Mouse (Mus musculus): ENCODE measurements at regions not wholly inside any gene's neighbourhood (a gene's known extent, or its start where the extent isn't known, plus 50 kb on each side); places are given as distances from the start of the nearest gene placed in this dataset.

DNA sequence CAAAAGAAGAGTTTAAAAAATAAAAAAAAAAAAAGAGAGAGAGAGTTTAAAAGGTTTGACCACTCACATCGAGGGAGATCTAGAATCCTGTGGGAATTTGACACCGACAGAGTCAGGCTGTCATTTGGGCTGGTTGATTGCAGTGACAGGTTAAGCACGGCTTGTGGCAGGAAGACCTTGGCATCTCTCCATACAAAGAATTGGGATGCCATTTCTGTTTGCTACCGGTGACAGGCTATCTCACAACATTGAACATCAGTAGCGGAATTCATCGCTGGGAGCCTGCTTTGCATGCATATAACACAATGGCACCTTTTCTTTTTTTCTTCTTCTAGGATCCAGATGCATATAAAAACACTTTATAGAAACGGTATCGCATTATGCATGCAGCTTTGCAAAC is 53.7 kb upstream of the Gm26657 start:
- no peak for DNase-seq (ENCODE audit: low spot score in 2 of 2)

- no peak for DNase-seq (ENCODE audit: low spot score in 2 of 2)
Measured at GRCm38 (mm10) chr4:56685696-56686095, 54.2 kb upstream of the Gm26657 start.

DNA sequence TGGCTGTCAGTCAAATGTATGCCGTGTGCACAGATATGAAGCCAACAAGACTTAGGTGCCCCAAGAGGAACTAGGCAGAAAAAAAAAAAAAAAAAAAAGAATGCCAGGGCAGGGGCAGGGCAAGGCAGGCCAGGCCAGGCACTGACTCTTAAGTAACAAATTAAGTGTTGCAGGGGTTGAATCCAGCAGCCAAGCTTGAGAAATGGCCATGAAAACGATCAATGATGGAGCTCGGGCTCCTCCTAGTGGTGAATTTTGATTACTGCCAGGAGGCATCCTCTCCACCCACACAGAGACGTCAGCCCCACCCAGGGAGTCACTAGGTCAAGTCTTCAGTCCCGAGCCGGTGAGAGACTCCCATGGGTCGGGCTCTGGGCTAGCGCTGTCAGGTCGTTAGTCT is 54.7 kb upstream of the Gm26657 start:
- peak; percentile 67 to 90 for DNase-seq (ENCODE audit: low spot score in 2 of 2)

- no peak for DNase-seq (ENCODE audit: low spot score in 2 of 2)
Measured at GRCm38 (mm10) chr4:56684031-56684430, 55.8 kb upstream of the Gm26657 start.

DNA sequence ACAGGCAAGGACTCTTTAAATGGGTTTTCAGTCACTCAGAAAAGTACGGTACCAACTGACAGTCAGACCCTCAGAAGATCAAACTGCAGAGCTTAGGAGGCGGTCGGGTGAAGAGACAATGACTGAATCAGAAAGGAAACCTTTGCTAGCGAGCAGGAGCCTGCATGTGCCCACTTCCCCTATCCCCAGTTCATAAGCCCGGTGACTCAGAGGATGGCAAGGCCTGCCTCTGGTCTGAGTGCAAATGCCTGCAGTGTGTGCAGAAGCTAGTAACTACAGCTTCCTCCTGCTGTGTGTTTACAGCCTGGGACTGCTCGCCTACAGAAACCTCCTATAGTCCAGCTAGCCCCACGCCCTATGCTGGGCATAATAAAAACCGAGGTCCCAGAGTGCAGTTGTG is 58.7 kb upstream of the Gm26657 start:
- DNase-seq (ENCODE audit: low spot score in 2 of 2) = no peak

- no peak for DNase-seq (ENCODE audit: low spot score in 2 of 2)
Measured at GRCm38 (mm10) chr4:56673868-56674267, 66.0 kb upstream of the Gm26657 start.

DNA sequence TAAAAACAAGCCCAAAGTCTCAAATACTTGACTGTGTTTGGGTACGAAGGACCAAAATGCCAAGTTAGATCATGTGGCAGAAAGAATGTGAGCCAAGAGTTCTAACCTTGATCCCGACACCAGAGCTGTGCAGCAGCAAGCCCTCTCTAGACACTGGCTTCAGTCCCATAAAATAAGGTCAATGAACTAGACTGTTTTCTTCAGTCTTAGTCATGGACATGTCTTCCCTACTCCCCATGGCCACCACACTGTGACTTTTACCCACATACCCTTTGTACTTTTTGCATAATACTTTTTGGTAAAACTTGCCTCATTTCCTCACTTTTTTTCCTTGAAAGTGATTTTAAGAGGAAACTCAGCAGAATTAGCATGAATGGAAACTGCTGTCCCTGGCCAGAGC is 74.9 kb upstream of the Gm26657 start:
- DNase-seq (ENCODE audit: low spot score in 2 of 2) = no peak

DNA sequence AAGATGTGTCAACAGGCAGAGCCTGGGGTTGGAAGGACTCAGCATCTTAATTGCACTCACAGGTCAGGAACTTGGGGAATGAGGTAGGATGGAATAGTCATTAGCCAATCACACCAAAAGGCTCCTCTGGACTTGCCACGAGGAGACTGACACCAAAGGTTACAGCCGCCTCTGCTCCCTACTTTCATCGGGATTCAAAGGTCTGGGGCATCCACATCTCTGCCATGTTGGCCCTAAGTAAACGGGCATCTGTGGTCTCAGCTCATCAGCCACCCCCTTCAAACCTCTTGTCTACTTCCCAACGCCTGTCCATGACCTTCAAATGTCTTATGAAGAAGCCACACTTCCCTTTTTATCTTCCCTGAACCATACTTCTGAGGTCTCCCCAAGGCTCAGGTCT is 78.1 kb upstream of the Gm26657 start:
- DNase-seq (ENCODE audit: low spot score in 2 of 2) = no peak

GRCm38 (mm10) chr4:56657046-56657445 is 82.8 kb upstream of the Gm26657 start:
- DNase-seq (ENCODE audit: low spot score in 2 of 2) = no peak

DNA sequence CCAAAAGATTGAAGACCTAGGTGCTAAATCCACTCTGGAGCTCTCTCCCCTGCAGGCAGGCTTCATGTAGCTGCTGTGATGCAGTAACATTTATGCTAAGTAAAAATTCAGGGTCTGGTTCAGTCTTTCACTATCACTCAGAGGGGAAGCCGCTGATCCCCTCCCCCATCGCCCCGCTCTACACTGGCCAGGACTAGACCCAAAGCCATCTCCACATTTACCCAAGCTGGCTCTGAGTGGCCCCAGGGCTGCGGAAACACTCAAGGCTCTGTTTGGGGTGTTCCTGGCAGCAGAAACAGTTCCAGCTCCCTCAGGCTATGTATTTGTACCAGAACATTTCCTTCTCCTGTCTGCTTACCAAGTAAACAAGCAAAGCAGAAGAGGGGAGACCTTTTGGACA is 85.5 kb upstream of the Gm26657 start:
- DNase-seq (ENCODE audit: low spot score in 2 of 2) = peak in 1 of 2 experiments; percentile 80

- DNase-seq (ENCODE audit: low spot score in 2 of 2) = no peak
Measured at GRCm38 (mm10) chr4:56652819-56653218, 87.1 kb upstream of the Gm26657 start.

DNA sequence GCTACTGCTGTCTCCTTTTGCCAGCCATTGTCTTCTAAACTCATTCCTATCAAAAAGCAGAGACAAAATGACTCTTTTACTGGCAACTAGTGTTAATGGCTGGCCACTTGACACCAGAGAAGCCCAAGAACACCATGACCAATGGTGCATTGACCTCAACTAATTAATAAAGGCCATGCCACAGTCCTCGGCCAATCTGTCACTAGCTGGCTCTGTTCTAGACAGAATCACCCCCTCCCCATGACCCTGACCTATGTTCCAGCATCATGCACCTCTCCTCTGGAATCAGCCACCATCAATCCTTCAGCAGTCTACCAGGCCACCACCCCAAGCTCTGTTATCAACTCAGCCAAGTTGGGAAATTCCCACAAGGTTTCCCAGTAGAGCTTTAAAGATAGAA is 90.1 kb upstream of the Gm26657 start:
- DNase-seq (ENCODE audit: low spot score in 2 of 2) = no peak

GRCm38 (mm10) chr4:56643999-56644962 is 95.6 kb upstream of the Gm26657 start:
- peak; percentile 22 to 46 for DNase-seq (ENCODE audit: low spot score in 2 of 2)

- no peak for DNase-seq (ENCODE audit: low spot score in 2 of 2)
Measured at GRCm38 (mm10) chr4:56643491-56643890, 96.4 kb upstream of the Gm26657 start.

DNA sequence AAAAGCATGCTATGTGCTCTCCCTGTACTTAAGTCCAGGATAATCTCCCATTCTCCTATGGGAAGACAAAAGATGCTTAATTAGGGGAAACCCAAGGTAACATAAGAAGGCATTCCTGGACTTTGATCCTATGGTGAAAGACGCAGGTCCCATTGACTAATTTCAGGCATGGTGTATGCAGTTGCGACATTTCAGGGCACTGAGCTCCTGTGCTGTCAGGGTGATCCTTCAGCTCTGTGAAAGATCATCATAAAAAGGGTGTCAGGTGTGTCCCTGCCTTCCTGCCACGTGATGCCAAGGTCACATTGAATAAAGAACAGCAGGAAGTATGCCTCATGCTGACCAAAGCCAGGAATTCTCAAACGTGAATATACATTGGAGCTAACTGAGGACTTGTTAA is 100.2 kb upstream of the Gm26657 start:
- no peak for DNase-seq (ENCODE audit: low spot score in 2 of 2)

DNA sequence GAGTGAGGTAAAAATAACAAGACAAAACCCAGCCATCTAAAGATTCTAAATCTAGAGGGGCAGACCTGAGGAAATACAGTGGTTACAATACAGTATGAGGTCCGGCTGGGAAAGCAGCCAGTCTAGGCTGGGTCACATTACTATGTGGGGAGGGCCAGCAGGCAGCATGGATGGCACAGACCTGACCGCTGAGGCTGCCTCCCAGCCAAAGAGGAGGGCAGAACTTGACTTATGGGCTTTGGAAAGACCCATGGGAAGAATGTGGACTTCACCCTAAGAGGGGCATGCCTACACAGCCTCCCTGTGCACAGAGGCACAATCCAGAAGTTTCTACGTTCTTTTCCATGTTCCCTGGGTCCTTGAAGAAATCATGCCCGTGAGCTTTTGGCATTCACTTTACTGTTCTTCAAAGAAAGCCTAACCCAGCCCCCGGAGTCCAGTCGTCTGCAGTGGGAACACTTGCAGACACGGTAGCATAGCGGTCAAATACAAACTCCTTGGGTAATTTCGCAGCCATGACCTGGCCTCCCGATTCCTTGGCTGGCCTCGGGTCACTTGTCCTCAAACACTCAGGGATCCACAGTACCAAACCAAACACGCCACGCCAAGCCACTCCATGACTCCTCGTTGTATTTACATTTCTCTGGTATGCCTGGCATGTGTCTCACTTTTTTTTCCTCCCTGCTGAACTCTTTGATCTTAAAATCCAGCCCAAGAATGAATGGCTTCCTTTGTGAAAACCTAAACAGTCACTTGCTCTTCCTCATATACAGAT is 101.0 kb upstream of the Gm26657 start:
- DNase-seq (ENCODE audit: low spot score in 2 of 2) = no peak

DNA sequence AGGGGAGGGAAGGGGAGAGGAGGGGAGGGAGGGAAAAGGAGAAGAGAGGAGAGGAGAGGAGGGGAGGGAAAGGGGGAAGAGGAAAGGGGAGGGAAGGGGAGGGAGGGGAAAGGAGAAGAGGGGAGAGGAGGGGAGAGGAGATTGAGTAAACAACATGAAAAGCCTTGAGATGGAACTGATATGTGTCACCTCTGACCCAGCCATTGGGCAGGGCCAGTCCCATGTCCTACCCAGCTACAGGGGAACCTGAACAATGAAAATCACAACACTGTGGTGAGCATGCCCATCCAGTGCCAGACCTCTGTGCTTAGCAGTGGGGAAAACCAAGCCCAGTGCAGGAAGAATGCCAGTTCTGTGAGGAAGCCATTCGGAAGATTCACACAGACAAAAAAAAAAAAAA is 103.6 kb upstream of the Gm26657 start:
- no peak for DNase-seq (ENCODE audit: low spot score in 2 of 2)

GRCm38 (mm10) chr4:56633528-56633927 is 106.3 kb upstream of the Gm26657 start:
- no peak for DNase-seq (ENCODE audit: low spot score in 2 of 2)

GRCm38 (mm10) chr4:56630251-56630650 is 109.6 kb upstream of the Gm26657 start:
- DNase-seq (ENCODE audit: low spot score in 2 of 2) = no peak

- DNase-seq (ENCODE audit: low spot score in 2 of 2) = no peak
Measured at GRCm38 (mm10) chr4:56627206-56627605, 112.7 kb upstream of the Gm26657 start.

- DNase-seq (ENCODE audit: low spot score in 2 of 2) = no peak
Measured at GRCm38 (mm10) chr4:56621782-56622181, 118.1 kb upstream of the Gm26657 start.

GRCm38 (mm10) chr4:56621356-56621755 is 118.5 kb upstream of the Gm26657 start:
- DNase-seq (ENCODE audit: low spot score in 2 of 2) = no peak

All from layer of hippocampus, adult 18-20 months (tissue).